Mouse (Mus musculus): ENCODE data around the gene Grrp1.

The Grrp1 gene

DNA sequence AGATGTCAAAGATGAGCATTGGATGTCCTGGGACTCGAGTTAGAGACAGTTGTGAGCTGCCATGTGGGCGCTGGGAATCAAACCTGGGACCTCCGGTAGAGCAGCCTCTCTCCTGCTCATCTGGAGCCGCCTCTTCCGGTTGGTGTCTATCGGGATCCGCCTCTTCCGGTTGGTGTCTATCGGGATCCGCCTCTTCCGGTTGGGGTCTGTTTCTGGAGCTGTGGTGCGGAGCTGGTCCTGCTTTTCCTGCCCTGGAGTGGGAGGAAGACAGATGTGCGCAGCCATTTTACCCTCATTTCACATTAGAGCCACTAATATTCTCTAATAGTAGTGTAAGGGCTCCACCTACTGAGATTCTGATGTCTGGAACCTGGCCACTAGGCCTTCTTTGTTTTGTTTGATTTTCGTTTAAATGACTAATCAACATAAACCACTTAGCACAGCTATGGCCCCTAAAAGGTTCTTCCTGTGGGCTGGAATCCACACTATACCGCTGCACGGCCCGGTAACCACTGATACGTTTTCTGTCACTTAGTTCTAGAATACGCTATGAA is 14.3 kb upstream of the Grrp1 start:
- DNase-seq: no peak

DNA sequence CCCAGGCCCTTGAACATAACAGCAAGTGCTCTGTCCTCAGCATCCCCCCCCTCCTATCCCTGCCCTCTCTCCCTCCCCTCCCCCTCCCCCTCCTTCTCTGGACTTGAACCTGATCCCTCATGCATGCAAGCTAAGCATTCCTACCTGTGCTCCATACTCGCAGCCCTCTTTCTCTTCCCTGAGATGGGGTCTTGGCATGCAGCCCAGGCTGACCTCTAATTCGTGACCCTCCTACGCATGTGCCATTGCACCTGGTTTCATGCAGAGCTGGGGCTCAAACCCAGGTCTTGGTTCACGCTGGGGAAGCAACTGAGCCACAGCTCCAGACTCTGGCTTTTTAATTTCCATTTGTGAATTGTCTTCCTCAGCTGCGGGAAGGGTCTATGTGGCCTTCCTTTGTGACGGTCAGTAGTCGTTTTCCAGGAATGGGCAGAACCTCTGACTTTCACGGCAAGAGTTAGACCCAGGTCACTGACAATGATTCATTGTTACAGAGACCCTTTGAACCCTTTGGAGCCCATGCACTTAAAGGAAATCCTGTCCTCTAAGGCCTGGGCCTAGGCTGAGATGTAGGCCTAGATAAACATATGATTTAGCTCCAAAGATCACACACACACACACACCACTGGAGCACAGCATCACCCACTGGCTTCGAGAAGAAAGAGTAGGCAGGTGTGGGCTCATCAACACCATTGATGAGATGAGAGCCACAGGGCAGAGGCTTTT is 12.1 kb upstream of the Grrp1 start:
- no peak for DNase-seq

DNA sequence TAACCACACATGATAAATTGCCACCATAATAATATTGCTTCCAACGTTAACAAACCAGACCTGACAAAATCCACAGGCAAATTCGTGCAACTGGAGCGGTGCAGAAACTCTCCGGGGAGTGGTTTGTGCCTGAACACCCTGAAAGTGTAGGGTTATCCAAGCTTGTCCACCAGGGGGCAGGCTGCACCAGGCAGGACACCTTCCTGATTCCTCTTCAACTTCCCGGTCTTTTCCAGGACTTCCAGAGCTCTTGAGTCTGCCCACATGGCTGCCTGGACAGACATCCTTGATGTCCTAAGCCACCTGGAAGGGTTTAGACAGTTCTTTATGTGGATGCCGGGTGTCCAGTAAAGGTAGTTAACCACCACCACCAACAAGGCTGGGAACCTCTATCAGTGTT is 9.3 kb upstream of the Grrp1 start:
- peak; percentile 83 for DNase-seq

DNA sequence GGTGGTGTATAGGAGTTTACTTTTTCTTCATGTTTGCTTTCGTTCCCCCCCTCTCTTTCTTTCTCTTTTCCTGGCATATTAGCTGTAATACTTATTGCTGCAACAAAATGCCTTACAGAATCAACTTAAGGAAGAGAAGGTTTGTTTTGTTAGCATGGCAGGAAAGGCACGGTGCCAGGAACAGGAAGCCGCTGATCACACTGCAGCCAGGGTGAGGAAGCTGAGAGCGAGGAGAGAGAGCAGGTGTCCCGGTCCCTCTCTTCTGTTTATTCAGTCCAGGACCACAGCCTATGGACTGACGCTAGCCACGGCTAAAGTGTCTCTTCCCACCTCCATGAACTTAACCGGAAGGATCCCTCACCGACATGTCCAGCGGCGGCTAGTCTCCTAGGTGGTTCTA is 4.4 kb upstream of the Grrp1 start:
- DNase-seq: no peak

DNA sequence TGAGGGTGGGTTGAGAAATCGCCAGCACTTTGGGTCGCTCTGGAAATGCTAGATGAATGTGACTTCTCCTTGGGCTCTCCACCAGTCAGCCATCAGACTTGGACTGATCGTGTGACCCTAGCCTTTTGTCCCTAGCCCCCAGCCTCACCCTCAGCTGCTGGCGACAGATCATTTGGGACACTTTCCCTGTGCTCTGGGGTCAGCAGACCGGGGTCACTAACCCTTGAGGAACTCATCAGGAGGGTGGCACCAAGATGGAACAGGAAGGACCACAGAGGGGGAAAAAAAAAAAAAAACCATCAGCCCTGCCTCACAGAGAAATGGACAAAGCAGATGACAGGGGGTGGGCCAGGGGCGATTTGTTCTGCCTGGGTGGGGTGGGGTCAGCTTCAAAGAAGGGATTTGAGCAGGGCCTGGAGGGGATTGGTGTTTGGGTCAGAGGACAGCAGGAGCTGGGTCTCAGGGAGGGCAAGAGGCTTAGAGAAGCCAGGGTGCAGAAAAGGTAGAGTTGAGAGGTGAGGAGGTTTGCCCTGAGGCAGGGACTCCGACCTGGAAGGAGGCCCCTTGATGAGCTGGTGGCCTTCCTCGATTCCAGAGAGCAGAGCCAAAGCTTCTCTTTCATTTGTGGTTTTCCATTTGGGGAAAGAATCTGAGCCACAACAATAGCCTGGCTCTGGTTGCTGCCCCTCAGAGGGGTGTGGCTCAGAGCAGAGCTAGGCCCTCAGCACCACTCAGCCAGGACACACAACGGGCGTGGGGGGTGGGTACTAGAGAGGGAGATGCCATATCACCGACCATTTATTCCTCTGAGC is 3.5 kb upstream of the Grrp1 start:
- DNase-seq: no peak

DNA sequence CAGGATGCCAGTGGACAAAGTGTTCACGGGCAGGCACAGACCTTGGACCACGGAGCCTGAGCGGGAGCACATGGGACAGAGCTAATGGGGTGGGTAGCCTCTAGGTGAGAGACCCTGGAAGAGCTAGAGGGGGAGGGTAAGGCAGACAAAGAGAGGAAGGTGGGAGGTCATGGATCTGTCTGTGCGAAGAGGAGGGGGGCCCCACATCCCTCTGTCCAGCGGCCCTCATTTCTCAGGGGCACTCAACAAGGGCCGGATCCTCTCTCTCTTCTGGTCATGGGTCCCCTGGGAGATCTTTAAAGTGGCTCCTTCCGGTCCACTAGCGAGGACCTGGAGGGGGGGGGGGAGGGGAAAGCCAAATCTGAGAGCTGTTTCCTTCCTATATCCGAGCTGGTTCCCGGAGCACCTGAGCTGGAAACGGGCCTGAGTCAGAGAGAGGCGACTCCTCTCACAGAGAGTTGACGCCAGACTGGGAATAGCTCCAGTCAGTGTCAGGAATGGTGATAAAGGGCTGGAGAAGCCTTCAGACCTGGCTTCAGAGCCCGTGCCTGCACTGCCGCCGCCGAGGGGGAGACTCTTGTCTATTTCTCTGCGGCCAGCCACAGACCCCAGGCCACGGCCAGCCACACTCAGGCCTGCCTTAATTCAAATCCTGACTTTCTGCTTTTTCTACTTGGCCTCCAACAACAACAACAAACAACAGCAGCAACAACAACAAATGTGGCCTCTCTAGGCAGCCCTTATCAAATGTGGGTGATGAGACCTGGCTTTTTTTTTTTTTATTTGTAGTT is 2.7 kb upstream of the Grrp1 start:
- DNase-seq: peak; percentile 24

DNA sequence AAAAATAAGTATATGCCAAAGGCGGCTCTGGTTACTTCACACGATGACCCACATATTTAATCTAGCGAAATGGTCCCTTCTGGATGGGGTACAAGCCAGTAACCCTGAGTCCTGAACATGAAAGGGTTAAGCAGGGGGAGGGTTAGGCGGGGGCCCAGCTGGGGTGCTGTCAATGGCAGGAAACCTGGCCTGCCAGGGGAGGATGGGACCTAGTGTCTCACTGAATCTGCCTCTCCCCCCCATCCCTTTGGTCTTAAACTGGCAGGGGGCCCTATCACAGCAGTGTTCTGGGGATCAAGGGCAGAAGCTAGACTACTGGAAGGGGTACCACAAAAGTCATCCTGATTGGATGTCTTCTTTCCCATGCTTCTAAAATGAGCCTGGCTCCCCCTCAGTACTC is 1.9 kb upstream of the Grrp1 start:
- DNase-seq: peak; percentile 25

DNA sequence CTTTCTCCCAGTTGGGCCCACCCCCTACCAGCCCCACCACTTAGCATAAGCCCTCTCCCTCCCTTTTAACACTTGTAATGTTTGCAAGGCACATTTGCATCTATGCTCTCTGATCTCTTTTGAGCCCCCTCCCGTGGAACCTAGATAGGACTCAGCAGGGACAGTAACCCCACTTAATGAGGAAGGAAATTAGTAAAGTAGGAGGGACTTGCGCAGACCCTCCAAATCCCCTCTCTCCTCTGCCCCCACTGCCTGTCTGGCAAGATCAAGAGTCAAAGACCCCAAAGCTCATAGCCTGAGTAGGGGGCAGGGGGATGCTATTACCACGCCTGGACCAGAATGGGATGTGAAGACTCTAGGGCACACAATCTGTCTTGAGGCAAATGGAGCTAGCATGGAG is 929 bp upstream of the Grrp1 start:
- DNase-seq: no peak

DNA sequence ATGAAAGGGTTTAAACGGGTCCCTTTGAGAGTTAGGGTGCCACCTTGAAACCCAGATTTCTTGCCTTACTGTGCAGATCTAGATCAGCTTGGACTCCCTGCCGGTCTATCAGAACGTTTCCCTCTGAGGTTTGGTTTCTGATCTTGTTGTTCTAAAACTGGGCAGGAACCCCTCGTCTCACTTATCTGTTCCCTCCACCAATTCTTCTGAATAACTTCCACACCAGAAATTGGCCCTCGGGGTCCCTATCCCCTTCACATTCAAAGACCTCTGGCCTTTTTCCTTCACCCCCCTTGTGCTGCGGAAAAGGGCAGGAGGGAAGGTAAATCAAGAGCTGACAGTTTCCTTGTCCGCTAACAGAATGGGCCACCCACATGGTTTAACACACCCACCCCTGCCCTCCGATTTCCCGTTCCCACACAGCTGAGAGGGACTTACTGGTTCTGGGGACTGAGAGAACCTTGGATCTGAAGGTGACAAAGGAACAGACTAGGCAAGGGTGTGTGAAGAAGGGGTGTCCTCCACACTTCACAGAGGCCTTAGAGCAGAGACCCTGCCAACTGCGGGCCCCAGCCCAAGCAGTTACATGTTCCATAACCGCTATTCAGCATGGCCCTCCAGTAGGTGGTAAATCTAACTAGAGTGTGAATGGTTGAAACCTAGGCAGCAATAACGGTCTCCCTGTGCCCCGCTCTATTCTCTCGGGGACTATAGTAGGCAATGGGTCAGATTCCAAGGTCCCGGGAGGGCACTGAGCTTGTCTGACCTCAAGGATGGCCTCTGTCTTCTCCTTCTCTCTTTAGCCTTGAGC is 790 bp downstream of the Grrp1 start:
- peak; percentile 31 for DNase-seq

DNA sequence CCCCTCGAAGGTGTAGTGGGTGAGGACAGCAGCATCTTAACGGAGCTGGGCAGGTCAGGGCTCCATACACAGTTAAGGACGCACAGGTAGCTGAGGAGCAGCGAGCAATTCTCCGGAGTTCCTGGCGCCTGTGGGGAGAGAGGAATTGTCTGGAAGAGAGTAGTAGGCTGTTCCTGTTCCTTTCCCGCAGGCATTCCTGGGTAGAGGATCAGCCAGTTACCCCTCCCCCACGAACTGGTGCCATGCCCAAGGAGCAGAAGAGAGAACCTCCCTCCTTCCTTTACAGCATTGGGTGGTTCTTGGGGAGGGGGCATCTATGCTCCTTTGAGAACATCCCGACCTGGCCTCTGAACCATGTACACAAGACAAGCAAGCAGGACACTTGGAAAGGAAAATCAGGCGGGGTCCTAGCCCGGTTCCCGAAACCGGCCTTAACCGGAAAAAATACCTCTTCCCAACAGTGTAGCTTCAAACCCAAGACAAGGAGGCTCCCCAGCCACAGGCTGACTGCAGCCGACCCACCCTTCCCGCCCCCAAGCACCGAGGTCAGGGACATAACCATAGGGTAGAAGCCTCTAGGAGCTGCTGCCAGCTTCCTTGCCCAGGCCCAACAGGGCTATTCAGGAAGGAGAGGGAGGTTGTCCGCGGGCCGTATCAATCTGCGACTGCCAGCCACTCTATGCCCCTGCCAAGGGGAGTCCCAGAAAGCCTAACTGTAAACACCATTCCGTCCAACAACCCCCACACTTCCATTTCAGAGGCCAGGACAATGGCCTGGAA is 1.6 kb downstream of the Grrp1 start:
- DNase-seq: peak; percentile 38

DNA sequence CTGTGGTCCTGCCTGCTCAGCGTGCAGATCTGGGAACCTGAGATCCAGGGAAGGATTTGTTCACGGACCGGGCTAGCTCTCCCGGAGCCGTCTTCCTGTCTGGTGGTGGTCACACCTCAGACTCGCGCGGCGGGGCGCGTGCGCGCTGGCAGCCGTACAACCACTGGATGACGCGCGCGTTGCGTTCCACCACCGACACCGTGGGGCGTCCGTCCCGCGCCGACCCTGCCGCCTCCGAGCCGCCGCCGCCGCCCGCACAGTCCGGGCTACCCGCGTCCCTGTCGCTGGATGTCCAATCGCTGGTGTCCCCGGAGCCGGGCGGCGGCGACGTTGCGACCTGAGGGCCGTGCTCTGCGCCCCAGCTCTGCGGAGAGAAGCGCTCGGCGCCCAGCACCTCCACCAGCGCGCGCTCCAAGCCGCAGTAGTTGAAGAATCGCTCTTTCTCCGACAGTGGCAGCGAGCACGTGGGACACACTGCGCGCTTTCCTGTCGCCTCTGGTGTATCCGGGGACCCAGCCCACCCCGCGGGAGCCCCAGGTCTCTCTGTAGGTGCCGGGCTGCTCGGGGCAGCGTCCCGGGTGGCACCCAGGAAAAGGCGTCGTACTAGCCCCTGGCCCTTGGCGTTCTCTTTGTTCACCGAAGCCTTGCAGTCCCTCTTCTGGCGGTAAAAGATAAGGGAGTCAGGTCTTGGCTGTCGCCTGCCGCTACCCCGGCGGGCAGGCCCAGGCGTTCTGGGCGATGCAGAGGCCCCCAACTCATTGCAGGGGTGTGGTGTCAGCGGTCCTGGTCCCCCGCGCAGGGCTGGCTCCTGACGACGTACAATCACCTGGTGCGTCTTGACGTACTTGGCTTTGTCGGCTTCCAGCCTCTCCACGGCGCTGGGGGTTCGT is 2.4 kb downstream of the Grrp1 start:
- DNase-seq: peak; percentile 40

DNA sequence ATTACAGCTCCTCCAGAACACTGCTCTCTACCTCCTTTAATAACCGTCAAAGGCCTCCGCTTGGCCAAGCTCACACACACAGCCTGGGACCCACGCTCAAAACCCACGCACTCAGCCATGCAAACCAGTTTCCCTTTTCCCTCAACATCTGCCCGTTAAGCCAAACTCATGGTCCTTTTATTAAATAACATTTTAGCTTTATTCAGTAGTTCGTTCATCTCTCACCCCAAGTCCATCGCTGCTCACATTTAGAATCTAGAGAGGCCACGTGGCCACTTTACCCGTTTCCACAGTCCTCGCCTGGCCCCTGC is 3.0 kb downstream of the Grrp1 start:
- no peak for DNase-seq

DNA sequence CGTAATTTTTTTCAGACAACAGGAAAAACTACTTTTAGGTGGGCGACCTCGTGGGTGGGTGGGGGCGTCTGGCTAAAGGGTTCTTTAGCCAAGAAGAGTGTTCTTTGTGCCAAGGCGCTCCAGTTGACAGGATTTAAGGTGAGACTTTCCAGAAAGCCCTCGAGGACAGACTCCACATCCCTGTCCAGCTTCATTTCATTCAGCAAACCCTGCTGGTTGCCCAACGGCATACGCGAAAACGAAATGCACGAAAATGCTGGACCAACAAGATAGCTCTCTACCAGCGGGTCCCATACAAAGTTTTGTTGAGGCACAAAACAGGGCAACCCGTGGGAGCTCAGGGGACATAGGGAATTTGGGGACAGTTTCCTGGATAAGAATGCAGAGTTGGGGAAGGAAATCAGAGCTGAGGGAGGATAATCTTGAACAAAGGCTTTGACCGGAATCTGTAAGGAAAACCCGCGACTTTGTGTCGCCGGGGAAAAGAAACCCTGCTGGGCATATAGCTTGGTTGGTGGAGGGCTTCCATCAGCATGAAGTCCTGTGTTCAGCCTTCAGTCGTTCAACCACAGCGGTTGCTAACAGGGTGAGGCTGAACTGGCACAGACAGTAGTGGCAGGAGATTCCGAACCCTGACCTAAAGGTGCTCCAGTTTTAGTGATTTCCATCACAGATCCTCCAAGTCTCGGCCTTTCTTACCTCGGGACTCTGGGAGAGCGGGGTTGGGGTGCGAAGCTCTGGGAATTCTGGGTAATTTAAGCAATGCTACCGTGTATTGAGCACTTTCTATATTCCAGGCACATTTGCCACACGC is 3.6 kb downstream of the Grrp1 start:
- DNase-seq: no peak

DNA sequence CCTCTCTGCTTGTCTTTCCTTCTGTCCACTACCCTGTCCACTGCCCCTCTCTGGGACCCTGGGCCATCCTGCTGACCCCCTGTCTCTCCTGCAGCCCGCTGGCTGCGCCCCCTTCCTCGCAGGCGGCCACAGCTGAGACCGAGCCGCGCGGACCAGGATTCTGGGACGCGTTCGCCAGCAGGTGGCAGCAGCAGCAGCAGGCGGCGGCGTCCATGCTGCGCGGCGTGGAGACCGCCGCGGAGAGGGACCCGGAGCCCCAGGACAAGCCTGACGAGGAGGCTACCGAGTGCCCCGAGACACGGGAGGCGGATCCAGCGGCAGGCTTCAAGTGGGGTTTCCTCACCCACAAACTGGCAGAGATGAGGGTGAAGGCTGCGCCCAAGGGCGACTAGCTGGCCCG is 4.3 kb downstream of the Grrp1 start:
- DNase-seq: peak; percentile 83

DNA sequence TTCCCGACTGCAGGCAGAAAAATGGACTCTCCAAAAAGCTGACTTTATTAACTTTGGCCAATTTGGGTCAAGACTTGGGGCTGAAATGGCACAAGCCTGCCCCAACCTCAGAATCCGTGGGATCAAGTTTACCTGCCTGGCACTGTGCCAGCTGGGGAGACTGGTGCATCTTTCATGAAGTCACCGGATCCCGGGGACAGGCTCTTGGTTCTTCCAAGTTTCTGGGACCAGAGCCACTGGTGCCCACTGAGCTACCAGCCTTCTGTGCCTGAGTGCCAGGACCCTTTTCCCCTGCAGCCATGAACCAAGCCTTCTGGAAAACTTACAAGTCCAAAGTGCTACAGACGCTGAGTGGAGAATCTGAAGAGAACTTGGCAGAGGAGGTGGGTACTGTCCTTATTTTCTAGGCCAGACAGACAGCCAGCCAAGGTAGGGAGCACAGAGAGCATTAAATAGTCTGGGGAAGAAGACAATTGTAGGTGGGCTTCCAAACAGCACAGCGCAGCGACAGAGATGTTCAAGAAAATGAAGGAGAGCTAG is 7.1 kb downstream of the Grrp1 start, which contains the start of gene Gm30191:
Gene Gm30191 (plus strand): TSS at position 217 of the 540 bp plus-strand sequence.
- DNase-seq: peak; percentile 28

DNA sequence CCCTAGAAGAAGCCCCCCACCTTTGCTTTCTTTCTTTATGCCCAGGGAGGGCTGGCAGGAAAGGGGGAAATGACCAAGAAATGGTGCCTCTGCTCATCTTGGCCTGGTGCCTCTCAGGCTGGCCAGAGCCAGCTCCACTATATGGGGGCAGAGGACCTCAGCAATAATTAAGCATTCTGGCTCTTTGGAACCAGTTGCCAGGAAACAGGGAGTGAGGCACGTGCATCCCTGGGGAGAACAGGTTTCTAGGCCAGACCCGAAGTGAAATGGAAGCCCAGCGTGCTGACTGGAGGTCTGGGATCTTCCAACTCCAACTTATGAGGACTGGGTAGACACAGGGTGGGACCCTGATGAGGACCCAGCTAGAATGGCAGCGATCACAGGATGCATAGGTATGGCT is 7.7 kb downstream of the Grrp1 start:
- DNase-seq: peak; percentile 28

DNA sequence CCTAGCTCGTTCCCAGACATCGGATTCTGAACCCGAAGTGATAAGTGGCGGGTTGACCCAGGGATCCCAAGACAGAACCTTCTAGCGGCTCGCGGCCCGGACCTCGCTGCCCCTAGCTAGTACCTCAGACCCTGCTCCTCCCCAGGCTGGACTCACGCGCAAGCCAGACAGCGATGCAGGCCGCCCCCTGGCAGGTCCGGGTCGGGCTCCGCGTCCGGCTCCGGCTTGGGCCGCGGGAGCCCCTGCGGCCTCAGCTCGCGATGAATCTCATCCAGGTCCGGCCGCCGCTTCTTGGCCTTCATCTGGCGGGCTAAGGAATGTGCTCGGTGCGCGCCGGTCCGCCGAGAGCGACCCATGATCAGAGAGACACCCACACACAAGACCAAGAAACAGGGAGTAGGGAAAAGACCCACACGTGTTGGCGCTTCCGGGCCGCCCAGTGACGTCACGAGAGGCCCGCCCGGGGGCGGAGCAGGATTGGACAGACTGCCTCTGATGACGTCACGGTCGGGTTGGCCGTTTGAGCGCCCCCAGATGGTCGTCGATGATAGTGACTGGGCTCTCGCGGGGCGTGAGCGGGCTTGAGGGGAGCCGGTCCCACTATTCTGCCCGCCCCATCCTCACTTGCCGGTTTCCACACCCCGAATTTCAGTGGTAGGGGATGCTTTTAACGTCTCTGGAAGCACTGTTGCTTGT is 8.6 kb downstream of the Grrp1 start, which contains the start of gene Zfp593:
Gene Zfp593 (minus strand): TSS at position 445 of the 696 bp plus-strand sequence.
- DNase-seq: peak; percentile 96

DNA sequence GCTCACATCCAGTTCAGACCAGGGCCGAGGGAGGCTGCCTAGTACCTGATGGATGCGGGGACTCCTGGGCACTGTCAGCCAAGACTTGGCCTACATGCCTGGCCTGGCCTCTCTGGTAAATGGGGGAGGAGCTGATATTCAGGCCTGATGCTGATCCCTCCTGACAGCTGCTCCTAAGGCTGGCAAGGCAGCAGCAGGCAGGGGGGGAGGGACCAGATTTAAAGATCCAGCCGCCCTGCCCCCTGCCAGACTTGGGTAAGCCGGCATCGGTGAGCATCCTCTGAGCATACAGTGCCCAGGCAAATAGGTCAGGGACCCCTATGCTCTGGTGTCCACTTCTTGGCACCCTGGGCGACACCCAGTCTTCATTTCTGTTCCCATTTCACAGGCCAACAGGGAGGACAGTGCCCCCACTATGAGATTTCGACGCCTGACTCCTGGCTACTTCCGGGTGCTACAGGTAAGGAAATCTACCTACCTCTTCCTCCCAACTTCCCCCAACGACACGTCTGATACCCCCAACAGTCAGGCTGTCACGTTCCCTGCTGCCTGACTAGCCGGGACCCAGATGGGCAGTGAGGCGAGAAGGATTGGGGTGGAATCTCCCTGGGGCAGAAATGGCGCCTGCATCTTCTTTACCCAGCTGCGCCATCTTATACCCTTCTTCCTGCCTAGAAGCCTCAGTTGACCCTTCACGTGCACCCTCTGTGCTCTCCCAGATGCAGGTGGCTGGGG is 10.2 kb downstream of the Grrp1 start, which contains the start of gene E130218I03Rik:
Gene E130218I03Rik (plus strand): TSS at position 147 of the 735 bp plus-strand sequence.
- DNase-seq: no peak

Measured in kidney, adult 18-20 months (tissue).